Mouse (Mus musculus): ENCODE results near the gene Ptrh1.
A peak's percentile ranks its signal among the peaks of the same experiment; 100 is the strongest.

Gene Ptrh1

GRCm38 (mm10) chr2:32775359-32776074 is at the start of gene Ptrh1, which contains the start of gene Ttc16:
Ptrh1 (plus strand) TSS chr2:32775786.
Ttc16 (minus strand) TSS chr2:32775633.
- DNase-seq (ENCODE audit: low spot score), result peak; percentile 98

DNA sequence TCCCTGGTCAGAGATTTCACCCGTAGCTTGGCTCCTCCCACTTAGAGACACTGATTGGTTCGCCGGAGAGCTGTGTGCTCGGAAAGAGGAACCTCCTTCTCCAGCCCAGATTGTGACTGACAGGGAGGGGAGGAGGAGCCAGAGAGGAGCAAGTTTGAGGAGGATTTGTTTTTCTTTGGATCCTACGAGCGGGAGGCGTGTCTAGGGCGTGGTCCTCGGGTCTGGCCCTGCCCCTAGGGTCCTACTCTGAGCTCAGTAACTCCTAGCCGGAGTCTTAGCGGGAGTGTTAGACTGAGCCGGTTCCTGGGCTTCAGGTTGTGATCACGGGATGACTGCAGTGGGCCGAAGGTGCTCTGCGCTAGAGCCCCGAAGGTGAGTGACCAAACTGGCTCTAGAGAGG is 48.2 kb upstream of the Ptrh1 start:
- peak; percentile 96 for DNase-seq (ENCODE audit: low spot score)

GRCm38 (mm10) chr2:32728463-32728862 is 47.1 kb upstream of the Ptrh1 start:
- no peak for DNase-seq (ENCODE audit: low spot score)

DNA sequence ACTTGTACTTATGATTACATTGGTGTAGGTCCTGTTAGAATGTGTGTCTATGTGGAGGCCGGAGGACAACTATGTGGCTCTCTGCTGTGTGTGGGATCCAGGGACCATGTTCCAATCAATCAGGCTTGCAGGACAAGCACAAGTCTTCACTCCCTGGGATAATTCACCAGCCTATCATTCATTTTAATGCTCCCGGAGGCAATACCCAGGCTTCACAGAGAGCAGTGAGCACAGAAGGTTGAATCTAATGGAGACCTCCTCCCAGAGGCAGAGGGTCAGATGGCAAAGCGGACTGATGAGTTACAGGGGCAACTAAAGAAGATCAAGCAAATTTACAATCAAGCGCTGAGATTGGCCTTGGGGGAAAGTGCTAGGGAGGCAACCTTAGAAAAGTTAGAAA is 46.0 kb upstream of the Ptrh1 start:
- no peak for DNase-seq (ENCODE audit: low spot score)

- no peak for DNase-seq (ENCODE audit: low spot score)
These were observed 44.7 kb upstream of the Ptrh1 start for GRCm38 (mm10) chr2:32730854-32731253.

DNA sequence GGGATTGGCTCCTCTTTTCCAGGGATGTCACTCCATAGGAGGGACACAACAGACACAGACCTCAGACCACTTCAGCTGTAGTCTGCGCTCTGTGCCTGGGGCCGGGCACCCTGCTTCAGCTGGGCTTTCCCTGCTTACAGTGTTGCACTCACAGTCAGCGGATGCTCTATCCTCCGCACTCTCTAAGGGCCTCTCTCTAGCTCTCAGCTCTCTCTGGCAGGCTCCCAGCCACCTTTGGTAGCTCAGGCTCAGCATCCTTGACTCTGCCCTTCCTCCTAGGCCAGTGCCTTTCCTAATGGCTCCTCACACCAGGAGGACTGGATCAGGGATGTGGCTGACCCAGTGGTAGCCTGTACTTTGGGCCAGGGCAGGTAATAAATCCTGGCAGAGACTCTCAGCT is 43.7 kb upstream of the Ptrh1 start:
- DNase-seq (ENCODE audit: low spot score), result no peak

GRCm38 (mm10) chr2:32732695-32733094 is 42.9 kb upstream of the Ptrh1 start:
- no peak for DNase-seq (ENCODE audit: low spot score)

DNA sequence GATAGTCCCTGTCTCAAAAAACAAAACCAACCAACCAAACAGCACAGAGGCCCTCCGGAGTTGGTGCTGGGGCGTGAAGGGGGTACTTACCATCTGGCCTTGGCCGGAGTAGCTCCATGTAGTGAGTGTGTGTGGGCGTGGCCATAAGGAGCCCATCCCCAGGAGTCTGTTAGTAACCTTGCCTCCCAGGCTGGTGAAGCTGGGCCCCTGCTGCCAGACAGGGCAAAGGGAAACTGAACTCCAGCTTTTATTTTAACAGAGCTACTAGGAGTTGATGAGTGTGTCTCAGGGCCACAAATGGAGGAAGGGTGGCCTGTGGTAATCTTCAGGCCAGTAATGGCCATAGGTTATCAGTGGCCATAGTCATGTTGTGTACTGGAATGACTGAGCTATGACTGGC is 41.1 kb upstream of the Ptrh1 start:
- no peak for DNase-seq (ENCODE audit: low spot score)

- DNase-seq (ENCODE audit: low spot score), result no peak
These were observed 40.7 kb upstream of the Ptrh1 start for GRCm38 (mm10) chr2:32734933-32735332.

DNA sequence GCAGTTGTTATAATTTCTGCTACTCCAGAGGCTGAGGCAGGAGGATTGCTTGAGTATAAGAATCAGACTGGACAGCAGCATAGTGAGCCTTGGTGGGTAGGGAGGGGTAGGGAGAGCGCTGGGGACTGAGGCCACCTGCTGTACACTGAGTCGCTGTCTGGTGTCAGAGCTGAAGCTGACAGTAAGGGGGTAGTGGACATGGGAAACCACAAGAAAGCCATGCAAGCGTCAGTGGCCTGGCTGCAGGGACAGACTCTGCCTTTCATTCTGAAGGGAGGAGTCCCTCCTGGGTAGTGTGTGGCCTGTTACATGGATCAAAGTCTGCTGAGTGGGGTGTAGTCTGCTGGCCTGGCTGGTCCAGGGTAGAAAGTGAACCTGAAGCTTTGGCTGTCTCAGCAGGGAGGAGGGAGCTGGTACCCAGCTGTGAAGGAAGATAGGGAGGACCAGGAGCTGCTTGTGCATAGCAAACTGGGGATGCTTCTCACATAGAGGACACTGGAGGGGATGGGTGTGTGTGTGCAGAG is 39.2 kb upstream of the Ptrh1 start:
- DNase-seq (ENCODE audit: low spot score), result no peak

DNA sequence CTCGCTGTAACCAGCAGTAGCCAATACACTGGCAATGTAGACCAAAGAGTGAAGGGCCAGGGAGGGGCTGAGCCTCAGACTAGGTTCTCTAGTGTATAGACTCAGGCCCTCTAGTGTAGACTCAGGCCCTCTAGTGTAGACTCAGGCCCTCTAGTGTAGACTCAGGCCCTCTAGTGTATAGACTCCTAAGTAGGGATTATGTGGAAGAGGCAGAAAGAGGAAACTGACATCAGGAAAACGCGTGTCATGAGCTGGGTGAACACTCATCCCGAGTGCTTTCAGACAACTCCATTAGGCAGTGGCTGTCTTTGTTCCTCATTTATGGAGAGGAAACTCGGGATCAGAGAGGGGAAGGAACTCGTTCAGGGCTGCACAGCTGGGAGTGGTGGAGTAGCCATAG is 38.6 kb upstream of the Ptrh1 start:
- DNase-seq (ENCODE audit: low spot score), result no peak

DNA sequence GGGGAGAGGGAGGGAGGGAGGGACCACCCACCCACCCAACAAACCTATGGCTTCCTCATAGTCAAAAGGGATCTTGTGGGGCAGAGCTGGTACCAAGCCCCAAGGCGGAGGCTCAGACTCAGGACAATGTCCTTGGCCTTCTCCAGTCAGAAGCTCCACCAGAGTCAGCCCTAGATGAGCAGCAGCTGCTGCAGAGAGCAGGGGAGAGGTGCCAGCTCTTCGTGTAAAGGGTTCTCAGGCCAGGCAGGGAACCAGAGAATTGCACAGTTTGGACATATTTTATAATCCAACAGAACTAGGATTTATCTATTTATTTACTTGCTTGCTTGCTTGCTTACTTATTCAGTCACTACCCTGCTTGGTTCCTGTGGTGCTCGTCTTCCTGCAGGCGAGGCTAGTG is 36.3 kb upstream of the Ptrh1 start:
- DNase-seq (ENCODE audit: low spot score), result no peak

GRCm38 (mm10) chr2:32740916-32741272 is 34.7 kb upstream of the Ptrh1 start, which contains the start of gene 6330409D20Rik:
6330409D20Rik (minus strand) TSS chr2:32741016.
- no peak for DNase-seq (ENCODE audit: low spot score)

GRCm38 (mm10) chr2:32741273-32742172 is 34.1 kb upstream of the Ptrh1 start:
- DNase-seq (ENCODE audit: low spot score), result no peak

GRCm38 (mm10) chr2:32742173-32742531 is 33.4 kb upstream of the Ptrh1 start:
- DNase-seq (ENCODE audit: low spot score), result no peak

GRCm38 (mm10) chr2:32744272-32744982 is 31.2 kb upstream of the Ptrh1 start:
- DNase-seq (ENCODE audit: low spot score), result no peak

GRCm38 (mm10) chr2:32749082-32749481 is 26.5 kb upstream of the Ptrh1 start:
- no peak for DNase-seq (ENCODE audit: low spot score)

DNA sequence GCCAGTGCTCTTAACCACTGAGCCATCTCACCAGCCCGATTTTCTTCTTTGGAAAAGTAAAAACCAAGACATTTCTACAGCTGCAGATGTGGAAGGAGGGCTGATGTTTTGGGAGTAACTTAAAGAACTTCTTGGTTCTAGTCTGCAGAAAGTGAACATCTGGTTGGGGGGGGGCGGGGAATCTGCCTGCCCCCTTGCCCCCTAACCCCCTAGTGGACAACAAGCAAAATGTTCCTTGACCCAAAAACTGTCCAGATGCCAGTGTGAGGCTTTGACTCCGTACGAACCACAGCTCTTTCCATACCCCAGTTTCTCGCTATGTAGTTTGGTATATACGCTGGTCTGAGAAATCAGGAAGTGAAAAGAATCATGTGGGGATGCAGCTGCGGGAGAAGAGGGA is 25.4 kb upstream of the Ptrh1 start:
- DNase-seq (ENCODE audit: low spot score), result no peak

DNA sequence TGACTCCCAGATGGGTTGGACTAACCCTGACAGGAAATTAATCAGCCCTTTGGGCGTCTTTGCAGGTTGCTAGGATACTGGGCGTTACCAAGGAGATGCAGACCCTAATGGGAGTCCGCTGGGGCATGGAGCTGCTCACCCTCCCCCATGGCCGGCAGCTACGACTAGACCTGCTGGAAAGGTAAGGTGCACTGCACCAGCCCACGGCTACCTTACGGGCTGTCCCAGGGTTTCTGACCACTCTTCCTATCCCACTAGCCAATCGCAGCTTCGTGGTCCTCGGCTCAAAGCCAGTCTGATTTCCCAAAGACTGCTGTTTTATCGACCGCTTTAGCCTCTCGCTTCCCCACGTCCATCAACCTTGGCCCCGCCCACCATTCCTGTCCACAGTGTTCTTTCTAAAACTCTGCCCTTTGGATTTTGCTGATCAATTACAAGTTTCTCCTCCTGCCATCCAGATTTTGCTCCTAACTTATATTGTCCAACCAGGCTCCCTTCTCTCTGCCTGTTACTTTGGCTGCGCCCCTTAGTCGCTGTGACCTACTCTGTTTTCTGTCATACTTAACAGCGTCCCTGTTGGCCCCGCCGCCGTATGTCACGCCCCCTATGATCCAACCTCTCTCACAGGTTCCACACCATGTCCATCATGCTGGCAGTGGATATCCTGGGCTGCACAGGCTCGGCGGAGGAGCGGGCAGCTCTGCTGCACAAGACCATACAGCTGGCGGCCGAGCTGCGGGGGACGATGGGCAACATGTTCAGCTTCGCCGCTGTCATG is 24.5 kb upstream of the Ptrh1 start:
- DNase-seq (ENCODE audit: low spot score), result peak; percentile 90

GRCm38 (mm10) chr2:32751665-32752033 is 23.9 kb upstream of the Ptrh1 start:
- DNase-seq (ENCODE audit: low spot score), result no peak

DNA sequence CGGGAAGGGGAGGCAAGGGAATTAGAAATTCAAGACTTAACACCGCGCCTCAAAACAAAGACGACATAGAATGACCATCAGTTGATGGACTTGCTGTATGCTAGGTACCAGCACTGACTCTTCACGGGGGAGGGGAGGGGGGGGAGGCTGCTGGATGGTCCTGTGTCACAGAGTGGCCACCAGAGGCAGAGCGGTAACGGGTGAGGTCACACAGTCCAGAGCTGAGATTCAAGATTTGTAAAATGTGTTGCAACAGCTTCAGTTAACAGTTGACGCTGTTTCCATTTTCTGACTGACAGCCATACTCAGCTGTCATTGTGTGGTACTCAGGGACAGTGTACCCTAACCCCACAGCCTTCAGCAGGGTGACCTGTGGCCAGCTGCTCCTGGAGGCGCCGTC is 23.4 kb upstream of the Ptrh1 start:
- no peak for DNase-seq (ENCODE audit: low spot score)

DNA sequence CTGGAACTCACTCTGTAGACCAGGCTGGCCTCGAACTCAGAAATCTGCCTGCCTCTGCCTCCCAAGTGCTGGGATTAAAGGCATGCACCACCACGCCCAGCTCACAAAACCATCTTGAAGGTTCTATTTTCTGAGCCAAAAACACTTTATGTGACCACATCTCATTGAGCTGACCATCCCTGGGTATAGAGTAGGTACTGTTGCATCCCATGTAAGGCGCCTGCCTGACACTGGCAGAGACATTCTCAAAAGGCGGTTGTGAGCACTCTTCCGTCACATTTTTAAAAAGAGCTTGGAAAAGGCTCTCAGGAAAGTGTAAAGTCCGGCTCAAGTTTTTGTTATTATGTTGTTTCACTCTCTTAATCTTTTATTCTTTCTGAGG is 18.9 kb upstream of the Ptrh1 start:
- DNase-seq (ENCODE audit: low spot score), result no peak

Data from yolk sac, embryonic 10.5 days (tissue).